Mouse (Mus musculus): ENCODE measurements at regions not wholly inside any gene's neighbourhood (a gene's known extent, or its start where the extent isn't known, plus 50 kb on each side); places are given as distances from the start of the nearest gene placed in this dataset.
"Not testable (repeated sequence)": the region's sequence is repeated elsewhere in the genome, so short reads cannot be mapped to it uniquely, and the experiment has no call there.

GRCm38 (mm10) chr11:16669453-16670251, 82.4 kb upstream of the Egfr start:
- peaks cover 0 to 13% of the 10 kb centered on the region in 2 experiments; a peak in 2 of 4 replicates for H3K4me1 ChIP-seq (ENCODE audit: control insufficient read depth in 1 of 2, insufficient read depth in 2 of 2)
- no peak overlapping the region; the same call in 1 of the 2 replicates for H3K4me2 ChIP-seq (ENCODE audit: insufficient read depth, low read depth, poor library complexity, severe bottlenecking)
- H3K9me3 ChIP-seq (replicated peaks; ENCODE audit: low read length) = no peaks in the 10 kb centered on the region
- no peaks in the 10 kb centered on the region for H3K79me2 ChIP-seq (replicated peaks; ENCODE audit: control insufficient read depth, extremely low read depth, insufficient read depth, poor library complexity, severe bottlenecking)
- dilution Hi-C loops (cut with MboI; ENCODE audit: extremely low pct_ligation_motif_present, extremely low pct_unique_long_range_greater_than_20kb, low sequenced_read_pairs) = no loop called here
- H3K36me3 ChIP-seq (replicated peaks in 1 of 2; ENCODE audit: control insufficient read depth in 1 of 2, insufficient read depth in 1 of 2, low read length in 1 of 2) = no peaks in the 10 kb centered on the region
- DNase-seq (ENCODE audit: extremely low read depth) = no peak
- no peaks in the 10 kb centered on the region for H3K27me3 ChIP-seq (replicated peaks)
- in situ Hi-C loops (cut with MboI; ENCODE audit: low pct_ligation_motif_present, low pct_unique_long_range_greater_than_20kb, low sequenced_read_pairs) = no loop called here
- TF ChIP-seq CHD2 (IDR thresholded peaks at IDR 0.05; ENCODE audit: low read length) (no peak), ETS1 (conservative IDR thresholded peaks at IDR 0.05; ENCODE audit: low read depth, low read length) (no peak), ZKSCAN1 (IDR thresholded peaks at IDR 0.05; ENCODE audit: borderline replicate concordance, low read depth, low read length) (no peak), POLR2AphosphoS2 (IDR thresholded peaks at IDR 0.05; ENCODE audit: low read depth, low read length) (no peak), PAX5 (IDR thresholded peaks at IDR 0.05; ENCODE audit: low read length) (no peak), MEF2A (IDR thresholded peaks at IDR 0.05; ENCODE audit: borderline replicate concordance, low read depth, low read length) (no peak)
- no peak overlapping the region for H3K4me3 ChIP-seq (replicated peaks in 1 of 3; ENCODE audit: low read depth in 2 of 3, low read length in 2 of 3, poor library complexity in 1 of 3)
- H3K27ac ChIP-seq (ENCODE audit: insufficient read depth, low read depth) = no peak overlapping the region
- H3K9ac ChIP-seq (ENCODE audit: insufficient read depth, low read depth) = no peak overlapping the region

DNA sequence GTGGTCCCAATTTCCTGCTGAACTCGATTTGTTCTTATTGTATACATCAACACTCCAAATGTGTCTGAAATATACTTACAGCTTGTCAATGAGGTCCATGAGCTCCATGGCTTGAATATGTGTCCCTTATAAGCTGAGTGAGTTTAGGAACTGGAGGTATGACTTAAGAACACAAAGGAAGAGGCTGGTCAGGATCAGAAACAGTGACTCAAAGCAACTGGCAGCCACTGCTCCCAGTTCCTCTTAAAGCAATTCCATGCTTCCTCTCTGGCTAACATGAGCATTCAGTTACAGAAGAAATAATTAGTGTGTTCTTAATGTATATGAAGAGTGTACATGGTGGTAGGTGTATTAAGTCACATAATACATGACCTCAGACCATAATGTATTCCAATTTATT, 81.7 kb upstream of the Egfr start:
- Histone ChIP-seq H3K36me3 (replicated peaks in 1 of 2; ENCODE audit: control insufficient read depth in 1 of 2, insufficient read depth in 1 of 2, low read length in 1 of 2) (no peaks in the 10 kb centered on the region), H3K4me3 (replicated peaks in 1 of 3; ENCODE audit: low read depth in 2 of 3, low read length in 2 of 3, poor library complexity in 1 of 3) (no peak overlapping the region), H3K9ac (ENCODE audit: insufficient read depth, low read depth) (no peak overlapping the region), H3K4me2 (ENCODE audit: insufficient read depth, low read depth, poor library complexity, severe bottlenecking) (no peak overlapping the region; the same call in 1 of the 2 replicates), H3K79me2 (replicated peaks; ENCODE audit: control insufficient read depth, extremely low read depth, insufficient read depth, poor library complexity, severe bottlenecking) (no peaks in the 10 kb centered on the region), H3K27ac (ENCODE audit: insufficient read depth, low read depth) (no peak overlapping the region), H3K27me3 (replicated peaks) (no peaks in the 10 kb centered on the region), H3K9me3 (replicated peaks; ENCODE audit: low read length) (no peaks in the 10 kb centered on the region), H3K4me1 (ENCODE audit: control insufficient read depth in 1 of 2, insufficient read depth in 2 of 2) (peaks cover 0 to 13% of the 10 kb centered on the region in 2 experiments; a peak in 2 of 4 replicates)
- TF ChIP-seq NELFE (IDR thresholded peaks at IDR 0.05; ENCODE audit: low read depth, low read length) = no peak
- peak; percentile 39; the same call in 1 of the 2 replicates for TF ChIP-seq IRF4 (IDR thresholded peaks at IDR 0.05; ENCODE audit: low read depth, low read length)
- no peak for TF ChIP-seq ETS1 (conservative IDR thresholded peaks at IDR 0.05; ENCODE audit: low read depth, low read length)
- in situ Hi-C loops (cut with MboI; ENCODE audit: low pct_ligation_motif_present, low pct_unique_long_range_greater_than_20kb, low sequenced_read_pairs) = no loop called here
- dilution Hi-C loops (cut with MboI; ENCODE audit: extremely low pct_ligation_motif_present, extremely low pct_unique_long_range_greater_than_20kb, low sequenced_read_pairs) = no loop called here
- DNase-seq (ENCODE audit: extremely low read depth) = peak; percentile 9

- dilution Hi-C loops (cut with MboI; ENCODE audit: extremely low pct_ligation_motif_present, extremely low pct_unique_long_range_greater_than_20kb, low sequenced_read_pairs); H3K27ac ChIP-seq (ENCODE audit: insufficient read depth, low read depth); DNase-seq (ENCODE audit: extremely low read depth); H3K4me3 ChIP-seq (replicated peaks in 1 of 3; ENCODE audit: low read depth in 2 of 3, low read length in 2 of 3, poor library complexity in 1 of 3); H3K36me3 ChIP-seq (replicated peaks in 1 of 2; ENCODE audit: control insufficient read depth in 1 of 2, insufficient read depth in 1 of 2, low read length in 1 of 2); H3K4me2 ChIP-seq (ENCODE audit: insufficient read depth, low read depth, poor library complexity, severe bottlenecking); H3K79me2 ChIP-seq (replicated peaks; ENCODE audit: control insufficient read depth, extremely low read depth, insufficient read depth, poor library complexity, severe bottlenecking); H3K9ac ChIP-seq (ENCODE audit: insufficient read depth, low read depth); in situ Hi-C loops (cut with MboI; ENCODE audit: low pct_ligation_motif_present, low pct_unique_long_range_greater_than_20kb, low sequenced_read_pairs); H3K9me3 ChIP-seq (replicated peaks; ENCODE audit: low read length); H3K27me3 ChIP-seq (replicated peaks); H3K4me1 ChIP-seq (ENCODE audit: control insufficient read depth in 1 of 2, insufficient read depth in 2 of 2): not testable (repeated sequence)
These were observed 76.1 kb upstream of the Egfr start for GRCm38 (mm10) chr11:16675951-16676350.
